Mouse (Mus musculus) limb, embryonic 14.5 days (tissue): ENCODE measurements at regions not wholly inside any gene's neighbourhood (a gene's known extent, or its start where the extent isn't known, plus 50 kb on each side); places are given as distances from the start of the nearest gene placed in this dataset.

ENCODE experiments used
- ATAC-seq: fragments of 200-750 bp; cut with Nextera tagmentation; 2 replicates; pipeline ENCODE4 v1.8.0; 2017; ENCODE audit warnings: low read depth, moderate number of reproducible peaks, moderate TSS enrichment; ENCODE audit not compliant: low FRiP score
- DNase-seq: peaks from one replicate; pipeline ENCODE4 v3.0.0-alpha.2; 2015; ENCODE audit warnings: low spot score
- H3K27ac ChIP-seq: fragments of 300-500 bp; sonication (generic); replicated peaks from 2 replicates; pipeline ENCODE4 v1.5.1; 2014; ENCODE audit warnings: low read depth, mild to moderate bottlenecking, low read length, moderate library complexity, mixed read lengths
- H3K27me3 ChIP-seq: fragments of 300-500 bp; sonication (generic); 2 replicates; pipeline ENCODE4 v1.6.1; 2014; ENCODE audit warnings: low read length, mixed read lengths; ENCODE audit not compliant: control insufficient read depth, insufficient read depth
- H3K36me3 ChIP-seq: fragments of 300-500 bp; sonication (generic); 2 replicates; pipeline ENCODE4 v1.6.1; 2014; ENCODE audit warnings: mild to moderate bottlenecking, low read length, moderate library complexity, mixed read lengths; ENCODE audit not compliant: control insufficient read depth, insufficient read depth
- H3K4me1 ChIP-seq: fragments of 300-500 bp; sonication (generic); 2 replicates; pipeline ENCODE4 v1.6.1; 2014; ENCODE audit warnings: antibody characterized with exemption, low read length, mixed read lengths; ENCODE audit not compliant: control insufficient read depth, insufficient read depth
- H3K4me2 ChIP-seq: fragments of 300-500 bp; sonication (generic); replicated peaks from 2 replicates; pipeline ENCODE4 v1.6.1; 2014; ENCODE audit warnings: low read depth, mild to moderate bottlenecking, low read length, moderate library complexity; ENCODE audit not compliant: severe bottlenecking
- H3K4me3 ChIP-seq: fragments of 300-500 bp; sonication (generic); replicated peaks from 2 replicates; pipeline ENCODE4 v1.5.1; 2014; ENCODE audit warnings: low read length
- H3K9ac ChIP-seq: fragments of 300-500 bp; sonication (generic); 2 replicates; pipeline ENCODE4 v1.6.1; 2014; ENCODE audit warnings: mild to moderate bottlenecking, low read depth, low read length, moderate library complexity; ENCODE audit not compliant: severe bottlenecking
- H3K9me3 ChIP-seq: fragments of 300-500 bp; sonication (generic); 2 replicates; pipeline ENCODE4 v1.6.1; 2016; ENCODE audit warnings: low read length; ENCODE audit not compliant: control insufficient read depth
- POLR2A ChIP-seq: fragments of 200-500 bp; IDR thresholded peaks from 2 replicates; pipeline ENCODE4 v1.8.0; 2012; ENCODE audit warnings: inconsistent platforms, mild to moderate bottlenecking, moderate library complexity, borderline replicate concordance; ENCODE audit not compliant: insufficient read depth, insufficient read length; ENCODE audit errors: extremely low read depth
- WGBS: fragments of 180-500 bp; shearing (Covaris S2); extraction: QIAGEN DNeasy Blood & Tissue Kit; methylation state at CpG from one replicate; pipeline ENCODE4 v1.1.7; 2014; 5-methylcytosine and 5-hydroxymethylcytosine counted together

- no peak overlapping the region for H3K27ac ChIP-seq
- H3K4me2 ChIP-seq = no peak overlapping the region
- H3K4me1 ChIP-seq = peaks cover 5% of the 10 kb centered on the region; the same call in 1 of the 2 replicates
- no peaks in the 10 kb centered on the region for H3K27me3 ChIP-seq
- WGBS = 85% methylated on average over 5 of the region's 5 CpGs
- H3K9ac ChIP-seq = no peak overlapping the region
- H3K9me3 ChIP-seq = no peaks in the 10 kb centered on the region
- H3K4me3 ChIP-seq = no peak overlapping the region
- no peak for DNase-seq
- TF ChIP-seq POLR2A = no peak
- ATAC-seq = no peak
- no peaks in the 10 kb centered on the region for H3K36me3 ChIP-seq
These were observed 97.8 kb upstream of the Cd180 start for GRCm38 (mm10) chr13:102595602-102596001.

- Histone ChIP-seq H3K36me3 (no peaks in the 10 kb centered on the region), H3K27ac (no peak overlapping the region), H3K4me3 (no peak overlapping the region), H3K27me3 (no peaks in the 10 kb centered on the region), H3K4me1 (peaks cover under 1% of the 10 kb centered on the region; the same call in 1 of the 2 replicates), H3K4me2 (no peak overlapping the region), H3K9me3 (no peaks in the 10 kb centered on the region), H3K9ac (no peak overlapping the region)
- DNase-seq (no peak), ATAC-seq (no peak)
- TF ChIP-seq POLR2A = no peak
- WGBS = 94% methylated on average over 2 of the region's 2 CpGs
These were observed 97.3 kb upstream of the Cd180 start for GRCm38 (mm10) chr13:102596101-102596500.

- H3K4me2 ChIP-seq = no peak overlapping the region
- no peaks in the 10 kb centered on the region for H3K36me3 ChIP-seq
- no peaks in the 10 kb centered on the region for H3K4me1 ChIP-seq
- ATAC-seq (no peak), DNase-seq (no peak)
- no peak for TF ChIP-seq POLR2A
- 85% methylated on average over 5 of the region's 5 CpGs for WGBS
- H3K27me3 ChIP-seq = no peaks in the 10 kb centered on the region
- no peak overlapping the region for H3K27ac ChIP-seq
- no peak overlapping the region for H3K4me3 ChIP-seq
- no peak overlapping the region for H3K9ac ChIP-seq
- no peaks in the 10 kb centered on the region for H3K9me3 ChIP-seq
These were observed 95.2 kb upstream of the Cd180 start for GRCm38 (mm10) chr13:102598181-102598580.

- Histone ChIP-seq H3K9ac (no peak overlapping the region), H3K36me3 (no peaks in the 10 kb centered on the region), H3K27me3 (no peaks in the 10 kb centered on the region), H3K4me2 (no peak overlapping the region), H3K9me3 (no peaks in the 10 kb centered on the region), H3K27ac (no peak overlapping the region), H3K4me3 (no peak overlapping the region), H3K4me1 (no peaks in the 10 kb centered on the region)
- 57% methylated on average over 3 of the region's 3 CpGs for WGBS
- DNase-seq = no peak
- ATAC-seq = no peak
- no peak for TF ChIP-seq POLR2A
These were observed 93.8 kb upstream of the Cd180 start for GRCm38 (mm10) chr13:102599602-102600001.

- no peak for DNase-seq
- Histone ChIP-seq H3K9me3 (no peaks in the 10 kb centered on the region), H3K4me1 (no peaks in the 10 kb centered on the region), H3K27me3 (no peaks in the 10 kb centered on the region), H3K4me2 (no peak overlapping the region), H3K4me3 (no peak overlapping the region), H3K9ac (no peak overlapping the region), H3K36me3 (no peaks in the 10 kb centered on the region), H3K27ac (no peak overlapping the region)
- WGBS = 83% methylated on average over 4 of the region's 4 CpGs
- TF ChIP-seq POLR2A = no peak
- ATAC-seq = no peak
These were observed 93.3 kb upstream of the Cd180 start for GRCm38 (mm10) chr13:102600026-102600425.

GRCm38 (mm10) chr13:102624461-102624860, 68.9 kb upstream of the Cd180 start:
- no peak overlapping the region for H3K4me2 ChIP-seq
- H3K36me3 ChIP-seq = no peaks in the 10 kb centered on the region
- TF ChIP-seq POLR2A = no peak
- H3K27me3 ChIP-seq = no peaks in the 10 kb centered on the region
- DNase-seq = no peak
- H3K4me1 ChIP-seq = peaks cover 26% of the 10 kb centered on the region
- 77% methylated on average over 2 of the region's 2 CpGs for WGBS
- H3K9ac ChIP-seq = no peak overlapping the region
- no peak overlapping the region; the same call in 1 of the 2 replicates for H3K27ac ChIP-seq
- no peaks in the 10 kb centered on the region for H3K9me3 ChIP-seq
- no peak for ATAC-seq
- no peak overlapping the region for H3K4me3 ChIP-seq
